Mouse (Mus musculus) layer of hippocampus, adult 9-10 months (tissue): ENCODE data around the gene Cenps.
A peak's percentile ranks its signal among the peaks of the same experiment; 100 is the strongest.
"Not testable (repeated sequence)": the region's sequence is repeated elsewhere in the genome, so short reads cannot be mapped to it uniquely, and the experiment has no call there.

ENCODE experiments used
- DNase-seq: peaks from one replicate; pipeline ENCODE4 v3.0.0; 2022; ENCODE audit warnings: low spot score

Cenps gene

GRCm38 (mm10) chr4:149103875-149104561 lies 33.4 kb downstream of the Cenps start, which contains the start of gene Dffa:
Gene Dffa (plus strand): TSS chr4:149104146.
- peak; percentile 87 for DNase-seq

DNA sequence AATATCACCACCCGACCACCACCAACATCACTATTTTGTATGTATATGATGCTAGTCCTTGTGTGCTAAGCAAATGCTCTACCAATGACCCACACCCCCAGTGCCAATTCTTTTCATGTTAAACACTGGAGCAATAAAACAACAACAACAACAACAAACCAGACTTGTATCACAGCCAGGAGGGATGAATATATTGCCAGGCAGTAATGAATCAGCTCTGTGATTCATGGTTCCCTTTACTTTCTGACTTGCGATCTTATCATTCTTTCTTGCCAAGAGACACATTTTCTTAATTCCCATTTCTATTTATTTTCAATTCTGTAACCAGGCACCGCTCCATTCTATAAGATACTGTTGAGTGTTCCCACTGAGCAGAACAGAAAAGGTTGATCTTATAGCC lies 36.0 kb downstream of the Cenps start:
- no peak for DNase-seq

GRCm38 (mm10) chr4:149100449-149100848 lies 37.0 kb downstream of the Cenps start:
- DNase-seq = not testable (repeated sequence)

DNA sequence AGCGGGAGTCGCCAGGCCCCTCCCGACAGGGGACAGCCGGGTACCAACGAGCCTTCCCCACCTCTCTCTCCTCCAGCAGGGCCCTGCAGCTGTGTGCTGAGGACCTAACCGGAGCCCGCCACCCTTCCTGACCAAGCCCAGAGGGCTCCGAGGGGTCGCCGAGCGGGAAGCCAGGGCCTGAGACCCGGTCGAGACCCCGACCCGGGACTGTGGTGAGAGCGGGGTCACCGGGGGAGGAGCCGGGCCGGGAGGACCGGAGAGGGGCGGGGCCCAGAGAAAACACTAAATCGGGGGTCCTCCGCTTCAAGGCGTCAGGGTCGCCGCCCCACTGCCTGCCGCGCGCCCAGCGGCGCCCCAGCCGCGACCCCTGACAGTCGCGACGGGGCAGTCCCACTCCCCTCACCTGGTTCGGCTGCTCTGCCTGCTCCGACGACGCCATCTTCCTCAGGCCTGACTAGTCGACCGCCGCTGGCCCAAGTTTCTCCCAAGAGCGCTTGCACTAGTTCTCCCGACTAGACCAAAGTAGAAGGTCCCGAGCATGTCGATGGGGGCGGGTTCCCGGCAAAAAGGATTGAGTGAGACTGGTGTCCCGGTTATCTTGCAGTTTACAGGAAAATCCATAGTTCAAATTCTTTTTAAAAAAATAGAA lies 37.9 kb downstream of the Cenps start, which contains the start of gene Pex14:
Gene Pex14, minus strand, starts transcription at position 508 of the 649 bp plus-strand sequence.
- DNase-seq = peak; percentile 69

GRCm38 (mm10) chr4:149098571-149098970 lies 38.9 kb downstream of the Cenps start:
- no peak for DNase-seq

GRCm38 (mm10) chr4:149097956-149098355 lies 39.5 kb downstream of the Cenps start:
- no peak for DNase-seq

DNA sequence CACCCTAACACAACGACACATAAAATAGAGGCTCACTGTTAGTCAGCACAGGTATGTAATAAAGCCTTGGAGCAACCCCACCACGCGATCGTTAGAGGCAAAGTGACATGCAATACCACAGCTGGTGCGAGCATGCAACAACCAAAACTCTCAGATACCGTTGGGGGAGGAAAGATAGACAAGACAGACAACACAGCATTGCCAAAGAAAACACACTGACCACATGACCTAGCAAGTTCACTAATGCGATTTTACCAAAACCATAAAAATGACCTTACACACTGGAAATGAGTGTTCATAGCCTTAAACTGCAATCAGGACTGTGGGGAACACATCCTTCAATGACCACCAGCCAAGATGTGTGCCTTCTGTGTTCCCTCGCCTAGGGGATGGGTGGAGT lies 46.1 kb downstream of the Cenps start:
- DNase-seq = no peak

DNA sequence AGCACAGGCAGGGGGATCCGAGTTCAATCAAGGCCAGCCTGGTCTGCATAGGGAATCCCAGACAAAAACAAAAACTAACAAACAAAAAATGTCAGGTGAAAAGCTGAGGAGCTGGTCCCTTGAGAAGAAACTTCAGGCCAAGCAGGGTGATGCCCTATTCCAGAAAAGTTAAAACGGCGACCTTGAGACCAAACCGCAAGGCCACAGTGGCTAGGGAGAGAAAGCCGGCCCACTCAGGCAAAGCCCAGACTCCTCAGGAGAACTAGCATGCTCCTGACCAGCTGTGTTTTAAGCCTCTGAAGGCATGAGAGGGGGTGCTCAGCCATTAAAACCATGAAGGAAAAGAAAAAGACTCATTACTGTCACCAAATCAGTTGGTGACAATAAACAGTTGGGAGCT lies 52.0 kb downstream of the Cenps start:
- no peak for DNase-seq

- DNase-seq = no peak
Measured at GRCm38 (mm10) chr4:149081528-149081927, 55.9 kb downstream of the Cenps start.

- DNase-seq = no peak
Measured at GRCm38 (mm10) chr4:149080111-149080510, 57.3 kb downstream of the Cenps start.

- DNase-seq = no peak
Measured at GRCm38 (mm10) chr4:149079629-149080028, 57.8 kb downstream of the Cenps start.

- DNase-seq = no peak
Measured at GRCm38 (mm10) chr4:149078261-149078660, 59.2 kb downstream of the Cenps start.
